ENCODE assay signal across 1 mouse cellular context in genomic region chr4:135816905-135817622, GRCm38 (mm10).
TF ChIP-seq lines count a peak whose summit lies in the region.

No protein-coding gene starts in this region.

TF ChIP-seq in MEL, 35 proteins besides CTCF, POLR2A, EP300 and RAD21 (continued from another document):
- TF ChIP-seq SIN3A (IDR thresholded peaks at IDR 0.05; ENCODE audit: low read length) (peak; percentile 86), MAFK (IDR thresholded peaks at IDR 0.05; ENCODE audit: borderline replicate concordance, low read depth, low read length) (no peak), RCOR1 (IDR thresholded peaks at IDR 0.05; ENCODE audit: low read depth, low read length) (peak; percentile 24), CHD2 (IDR thresholded peaks at IDR 0.05; ENCODE audit: low read length) (no peak), MAX (IDR thresholded peaks at IDR 0.05; ENCODE audit: low read length) (peak; percentile 90), ZKSCAN1 (IDR thresholded peaks at IDR 0.05; ENCODE audit: low read depth, low read length) (no peak), GABPA (IDR thresholded peaks at IDR 0.05; ENCODE audit: low read depth, low read length) (no peak), E2F4 (IDR thresholded peaks at IDR 0.05; ENCODE audit: borderline replicate concordance, low read depth, low read length) (no peak), USF2 (IDR thresholded peaks at IDR 0.05; ENCODE audit: borderline replicate concordance in 1 of 2, insufficient read depth in 1 of 2, low read depth in 1 of 2, low read length in 2 of 2) (no peak), ZC3H11A (IDR thresholded peaks at IDR 0.05; ENCODE audit: low read depth, low read length) (peak; percentile 17; the same call in 1 of the 2 replicates), TAL1 (IDR thresholded peaks at IDR 0.05; ENCODE audit: low read length) (peak; percentile 38; the same call in 1 of the 2 replicates), HCFC1 (IDR thresholded peaks at IDR 0.05; ENCODE audit: low read depth, low read length) (0 out of 2 replicates have a peak, but pooled peaks have one; percentile 16), NRF1 (IDR thresholded peaks at IDR 0.05; ENCODE audit: insufficient read depth, low read depth, low read length, poor library complexity, severe bottlenecking) (no peak), MXI1 (IDR thresholded peaks at IDR 0.05; ENCODE audit: low read depth, low read length) (peak; percentile 90), ELF1 (IDR thresholded peaks at IDR 0.05; ENCODE audit: low read depth, low read length) (no peak), MAZ (IDR thresholded peaks at IDR 0.05; ENCODE audit: low read depth, low read length) (no peak), ZNF384 (IDR thresholded peaks at IDR 0.05; ENCODE audit: low read depth, low read length) (no peak), GATA1 (IDR thresholded peaks at IDR 0.05; ENCODE audit: low read depth, low read length) (peak; percentile 63; the same call in 1 of the 2 replicates), UBTF (IDR thresholded peaks at IDR 0.05; ENCODE audit: borderline replicate concordance, insufficient read depth, low read depth, low read length) (no peak), NELFE (IDR thresholded peaks at IDR 0.05; ENCODE audit: low read depth, low read length) (no peak), TCF12 (IDR thresholded peaks at IDR 0.05; ENCODE audit: low read depth, low read length) (peak; percentile 71), KAT2A (conservative IDR thresholded peaks at IDR 0.05; ENCODE audit: low read depth, low read length) (no peak; the same call in 1 of the 2 replicates), CHD1 (IDR thresholded peaks at IDR 0.05; ENCODE audit: low read depth, low read length) (no peak), POLR2AphosphoS2 (IDR thresholded peaks at IDR 0.05; ENCODE audit: low read length) (no peak), MYC (IDR thresholded peaks at IDR 0.05; ENCODE audit: low read depth, low read length) (peak; percentile 89; the same call in 1 of the 2 replicates), TBP (IDR thresholded peaks at IDR 0.05; ENCODE audit: low read depth, low read length) (no peak), MYB (IDR thresholded peaks at IDR 0.05; ENCODE audit: low read depth, low read length) (peak; percentile 63; the same call in 1 of the 2 replicates), BHLHE40 (IDR thresholded peaks at IDR 0.05; ENCODE audit: borderline replicate concordance, low read depth, low read length) (peak; percentile 99)
TF ChIP-seq in MEL: peak in this region for 14.
